ENCODE assay signal across 14 mouse cellular contexts in genomic region chr10:90830268-90830585, GRCm38 (mm10).
DNase-seq lines count a peak whose midpoint lies in the region; ATAC-seq and TF ChIP-seq lines count a peak whose summit lies in the region.
"Had no signal": no experiment of that assay in that cellular context is flagged by ENCODE, and none has a peak within 500 bp of the region (broad histone marks: within the 10 kb centered on the region; RNA-seq: fewer than 3 reads in every experiment).

No protein-coding gene starts in this region.

- H3K9ac ChIP-seq in forebrain, embryonic 12.5 days: peak overlapping the region; percentile 71
- peak overlapping the region; percentile 89 for H3K9ac ChIP-seq in hindbrain, embryonic 14.5 days
- peak overlapping the region; percentile 74 for H3K9ac ChIP-seq in midbrain, postnatal 0 days (replicated peaks; ENCODE audit: low read length, poor library complexity, severe bottlenecking)
- H3K9ac ChIP-seq: liver, embryonic 13.5 days had no signal

- no peaks in the 10 kb centered on the region for H3K9me3 ChIP-seq in forebrain, embryonic 12.5 days
- H3K9me3 ChIP-seq in hindbrain, embryonic 14.5 days (ENCODE audit: control insufficient read depth, low read length): no peaks in the 10 kb centered on the region
- no peaks in the 10 kb centered on the region for H3K9me3 ChIP-seq in midbrain, postnatal 0 days (ENCODE audit: low read length)
- H3K9me3 ChIP-seq: embryonic facial prominence, embryonic 13.5 days; liver, embryonic 13.5 days had no signal

- under 1% methylated on average over 11 of the region's 11 CpGs for WGBS in forebrain, embryonic 12.5 days
- WGBS in hindbrain, embryonic 14.5 days: 0% methylated on average over 11 of the region's 11 CpGs
- 1% methylated on average over 11 of the region's 11 CpGs for WGBS in midbrain, postnatal 0 days

- H3K4me2 ChIP-seq in forebrain, embryonic 12.5 days: peak overlapping the region; percentile 81
- peak overlapping the region; percentile 59 for H3K4me2 ChIP-seq in hindbrain, embryonic 14.5 days (replicated peaks)
- H3K4me2 ChIP-seq in midbrain, postnatal 0 days (ENCODE audit: low read depth, low read length, poor library complexity, severe bottlenecking): peak overlapping the region; percentile 73

- no peak for ATAC-seq in forebrain, embryonic 12.5 days (ENCODE audit: low FRiP score)
- ATAC-seq in hindbrain, embryonic 14.5 days (ENCODE audit: low FRiP score): no peak
- ATAC-seq in midbrain, postnatal 0 days (ENCODE audit: low FRiP score): no peak

- H3K4me3 ChIP-seq in layer of hippocampus, adult 2 months: peak overlapping the region; percentile 73
- peak overlapping the region; percentile 63 for H3K4me3 ChIP-seq in forebrain, embryonic 12.5 days (replicated peaks)
- H3K4me3 ChIP-seq in hindbrain, embryonic 14.5 days (replicated peaks; ENCODE audit: low read length): peak overlapping the region; percentile 69
- peak overlapping the region; percentile 46 for H3K4me3 ChIP-seq in midbrain, postnatal 0 days (ENCODE audit: low read depth, low read length)
- H3K4me3 ChIP-seq: myocyte had no signal

- H3K36me3 ChIP-seq in forebrain, embryonic 12.5 days (replicated peaks): no peaks in the 10 kb centered on the region
- H3K36me3 ChIP-seq in hindbrain, embryonic 14.5 days (replicated peaks; ENCODE audit: control insufficient read depth, insufficient read depth): no peaks in the 10 kb centered on the region
- H3K36me3 ChIP-seq in midbrain, postnatal 0 days (ENCODE audit: insufficient read depth, low read length): no peaks in the 10 kb centered on the region
- H3K36me3 ChIP-seq: embryonic facial prominence, embryonic 13.5 days; G1E; liver, embryonic 13.5 days had no signal

- peak overlapping the region; percentile 96 for H3K27ac ChIP-seq in layer of hippocampus, adult 2 months
- no peak overlapping the region for H3K27ac ChIP-seq in forebrain, embryonic 12.5 days
- peak overlapping the region; percentile 98 for H3K27ac ChIP-seq in hindbrain, embryonic 14.5 days
- peak overlapping the region; percentile 88; the same call in 1 of the 2 replicates for H3K27ac ChIP-seq in midbrain, postnatal 0 days (ENCODE audit: low read depth, low read length)
- H3K27ac ChIP-seq: embryonic facial prominence, embryonic 13.5 days; liver, embryonic 13.5 days had no signal

- TF ChIP-seq CTCF in layer of hippocampus, adult 2 months (conservative IDR thresholded peaks at IDR 0.05): no peak
- TF ChIP-seq CTCF in midbrain, postnatal 0 days (IDR thresholded peaks at IDR 0.05): no peak

- DNase-seq in layer of hippocampus, adult 2 months (ENCODE audit: low spot score in 2 of 2): no peak
- DNase-seq in layer of hippocampus, postnatal 25 days (ENCODE audit: extremely low spot score in 1 of 2, low spot score in 1 of 2): no peak
- DNase-seq in hindbrain, embryonic 14.5 days (ENCODE audit: low spot score): no peak
- no peak for DNase-seq in midbrain, postnatal 0 days (ENCODE audit: low spot score)
- no peak for DNase-seq in ovary, adult 18-20 months (ENCODE audit: low spot score)
- DNase-seq in ovary, postnatal 10 days (ENCODE audit: low spot score): no peak
- no peak for DNase-seq in layer of hippocampus, adult 8-10 months (ENCODE audit: low spot score in 2 of 2)
- DNase-seq: adrenal gland, postnatal 10 days; kidney, postnatal 14 days; liver, embryonic 13.5 days had no signal

- H3K27me3 ChIP-seq in forebrain, embryonic 12.5 days: peaks cover 71% of the 10 kb centered on the region
- H3K27me3 ChIP-seq in hindbrain, embryonic 14.5 days (ENCODE audit: control insufficient read depth, insufficient read depth, low read length): no peaks in the 10 kb centered on the region
- H3K27me3 ChIP-seq in midbrain, postnatal 0 days (ENCODE audit: insufficient read depth, low read length): no peaks in the 10 kb centered on the region

- peaks cover 18% of the 10 kb centered on the region for H3K4me1 ChIP-seq in forebrain, embryonic 12.5 days
- peaks cover 21% of the 10 kb centered on the region for H3K4me1 ChIP-seq in hindbrain, embryonic 14.5 days (replicated peaks; ENCODE audit: control insufficient read depth, insufficient read depth, low read length)
- peaks cover 8% of the 10 kb centered on the region; the same call in 1 of the 2 replicates for H3K4me1 ChIP-seq in midbrain, postnatal 0 days (ENCODE audit: insufficient read depth, low read length)
